Comparison of ENCODE assay signal across 8 mouse cellular contexts in the genomic region with DNA sequence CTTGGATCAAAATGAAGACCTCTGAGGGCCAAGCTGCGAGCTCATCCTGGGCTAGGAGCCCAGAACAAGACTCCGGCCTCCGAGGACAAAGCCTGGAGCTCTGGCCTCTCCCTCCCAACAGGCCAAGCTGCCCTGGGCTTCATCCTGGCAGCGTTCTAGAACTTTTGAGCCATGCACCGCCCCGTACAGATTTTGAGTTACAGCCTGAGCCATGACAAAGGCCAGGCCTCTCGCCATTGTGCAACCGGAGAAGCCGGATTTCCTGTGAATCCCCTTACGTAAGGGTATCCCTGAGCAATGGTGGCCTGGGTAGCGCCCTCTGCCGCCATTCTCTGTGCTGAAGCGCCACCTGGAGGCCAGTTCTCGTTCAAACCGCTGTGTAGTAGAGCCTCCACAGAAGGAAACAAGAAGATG.
DNase-seq lines count a peak whose midpoint lies in the region.

No protein-coding gene starts in this region.

- H3K36me3 ChIP-seq in megakaryocyte, embryonic 14.5 days (replicated peaks; ENCODE audit: low read length): no peaks in the 10 kb centered on the region

- DNase-seq in WW6 (ENCODE audit: low read depth, low spot score): peak; percentile 70
- peak; percentile 98 for DNase-seq in cerebellum, postnatal 4 days (ENCODE audit: low spot score in 2 of 2)
- DNase-seq in gastrocnemius, adult 8-10 months (ENCODE audit: low spot score in 2 of 2): peak; percentile 88 to 90
- DNase-seq in hindlimb bud, embryonic 11.5 days (ENCODE audit: extremely low spot score, low read depth, low spot score): peak; percentile 88
- DNase-seq in left cerebral cortex, adult 8-10 months (ENCODE audit: low spot score in 2 of 2): peak; percentile 87 to 96
- peak; percentile 94 to 97 for DNase-seq in right cerebral cortex, postnatal 10 days (ENCODE audit: low spot score in 2 of 2)
- DNase-seq in urinary bladder, postnatal 25 days (ENCODE audit: low spot score): peak; percentile 96

- no peaks in the 10 kb centered on the region for H3K9me3 ChIP-seq in megakaryocyte, embryonic 14.5 days

- peaks cover 6% of the 10 kb centered on the region for H3K27me3 ChIP-seq in megakaryocyte, embryonic 14.5 days (replicated peaks)

- peaks cover 10% of the 10 kb centered on the region for H3K4me1 ChIP-seq in megakaryocyte, embryonic 14.5 days

- H3K4me3 ChIP-seq in megakaryocyte, embryonic 14.5 days (replicated peaks): peak overlapping the region; percentile 80

Comparison
In these comparisons a context has a peak if more than half of its experiments do, and no peak if none do; other contexts are left out.
1. Peak in every context shown above with its lines: DNase-seq and H3K4me3 ChIP-seq.